Mouse (Mus musculus) kidney, adult 2 months (tissue): ENCODE measurements around the gene Sms.

Experiments
- CTCF ChIP-seq: fragments of 200-500 bp; conservative IDR thresholded peaks from 2 replicates; pipeline ENCODE4 v1.5.1; 2011; ENCODE audit warnings: low read depth, mild to moderate bottlenecking, control low read depth, low read length, moderate library complexity, mixed read lengths; ENCODE audit not compliant: insufficient read depth, insufficient read length
- POLR2A ChIP-seq: fragments of 200-500 bp; IDR thresholded peaks from one replicate; pipeline ENCODE4 v1.6.1; 2011; ENCODE audit warnings: low read depth, low read length, control low read depth

DNA sequence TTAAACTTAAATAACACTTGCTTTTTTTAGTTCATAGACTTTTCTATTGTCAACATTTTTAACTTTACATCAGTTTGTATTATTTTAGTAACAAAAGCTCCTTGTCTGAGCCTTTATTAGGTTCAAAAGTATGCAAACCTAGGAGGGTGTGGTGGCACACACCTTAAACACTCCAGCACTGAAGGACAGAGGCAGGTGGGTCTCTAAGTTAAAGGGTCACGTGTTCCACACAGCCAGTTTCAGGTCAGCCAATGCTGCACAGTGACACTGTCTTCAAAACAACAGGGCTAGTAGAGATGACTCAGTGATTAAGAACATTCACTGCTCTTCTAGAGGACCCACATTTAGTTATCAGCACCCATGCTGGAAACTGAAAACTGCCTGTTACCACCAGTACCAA lies 43.1 kb downstream of the Sms start:
- TF ChIP-seq CTCF (no peak), POLR2A (no peak)
